9 mouse cellular contexts compared by ENCODE assay signal in the genomic region with DNA sequence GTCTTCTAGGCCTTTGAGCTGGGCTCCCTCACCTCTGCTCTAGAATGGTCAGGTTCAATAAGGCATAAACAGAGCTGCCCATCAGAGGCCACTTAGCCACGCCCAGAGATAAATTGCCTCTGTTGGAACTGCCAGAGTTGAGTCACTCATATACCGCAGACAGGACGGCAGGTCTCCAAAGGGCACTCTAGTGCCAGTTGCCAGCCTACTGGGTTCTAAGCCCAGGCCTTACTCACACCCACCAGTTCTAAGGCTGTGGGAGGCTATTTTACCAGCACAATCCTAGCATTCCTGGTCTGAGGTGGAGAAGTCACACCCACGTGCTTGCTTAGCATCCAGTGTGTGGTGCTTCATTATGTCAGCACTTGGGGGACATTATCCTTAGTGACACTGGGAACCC. TPM values are rescaled to one million over a fixed set of nuclear protein-coding genes. Genes with fewer than 3 reads are reported as not detected.
DNase-seq lines count a peak whose midpoint lies in the region; ATAC-seq and TF ChIP-seq lines count a peak whose summit lies in the region.
"Had no signal": no experiment of that assay in that cellular context is flagged by ENCODE, and none has a peak within 500 bp of the region (broad histone marks: within the 10 kb centered on the region; RNA-seq: fewer than 3 reads in every experiment).

No protein-coding gene starts in this region.

- no peak for TF ChIP-seq POLR2A in liver, adult 2 months (IDR thresholded peaks at IDR 0.05; ENCODE audit: extremely low read depth, insufficient read depth, low read length)

- no peaks in the 10 kb centered on the region for H3K9me3 ChIP-seq in heart, embryonic 11.5 days (replicated peaks; ENCODE audit: control insufficient read depth, low read length)

- no peaks in the 10 kb centered on the region for H3K79me2 ChIP-seq in liver, adult 2 months (ENCODE audit: control insufficient read depth, insufficient read depth, low read length)

- no peaks in the 10 kb centered on the region for H3K27me3 ChIP-seq in heart, embryonic 11.5 days (ENCODE audit: control insufficient read depth, insufficient read depth, low read length)
- no peaks in the 10 kb centered on the region for H3K27me3 ChIP-seq in liver, adult 2 months (ENCODE audit: control insufficient read depth, insufficient read depth, low read length)

- 43% methylated on average over 4 of the region's 4 CpGs for WGBS in heart, embryonic 11.5 days (ENCODE audit: insufficient replicate concordance)
- WGBS in liver, adult 2 months: 41% methylated on average over 4 of the region's 4 CpGs

- H3K27ac ChIP-seq in heart, embryonic 11.5 days (ENCODE audit: low read depth, low read length): peak overlapping the region; percentile 92
- no peak overlapping the region; the same call in 1 of the 2 replicates for H3K27ac ChIP-seq in liver, adult 2 months (replicated peaks; ENCODE audit: insufficient read depth, low read depth, low read length)

- no peak for TF ChIP-seq CTCF in liver, adult 2 months (IDR thresholded peaks at IDR 0.05; ENCODE audit: low read depth, low read length)

- no peaks in the 10 kb centered on the region for H3K36me3 ChIP-seq in heart, embryonic 11.5 days (ENCODE audit: control insufficient read depth, insufficient read depth, low read length)
- H3K36me3 ChIP-seq in liver, adult 2 months (ENCODE audit: control insufficient read depth, insufficient read depth, low read length): no peaks in the 10 kb centered on the region

- H3K4me2 ChIP-seq in heart, embryonic 11.5 days: no peak overlapping the region; the same call in 1 of the 2 replicates

- peak overlapping the region; percentile 52; the same call in 1 of the 2 replicates for H3K9ac ChIP-seq in heart, embryonic 11.5 days (ENCODE audit: low read depth, low read length)
- no peak overlapping the region for H3K9ac ChIP-seq in liver, adult 2 months (ENCODE audit: low read depth, low read length)

- H3K4me3 ChIP-seq in heart, embryonic 11.5 days (ENCODE audit: low read depth, low read length): no peak overlapping the region
- no peak overlapping the region for H3K4me3 ChIP-seq in liver, adult 2 months (ENCODE audit: insufficient read depth, low read depth, low read length)

- no peak for DNase-seq in heart, postnatal 14 days
- DNase-seq in 416B (ENCODE audit: low read depth): peak; percentile 73
- DNase-seq in adrenal gland, postnatal 36 days: peak; percentile 74 to 81
- DNase-seq in liver, adult 2 months (ENCODE audit: extremely low read depth, low read depth, low spot score): peak; percentile 59
- DNase-seq in cerebellum, postnatal 10 days: no peak
- DNase-seq in left cerebral cortex, adult 9 months (ENCODE audit: low spot score in 2 of 2): no peak
- no peak for DNase-seq in cerebellum, adult 9-10 months
- DNase-seq: left cerebral cortex, postnatal 4 days had no signal

- peaks cover 52% of the 10 kb centered on the region for H3K4me1 ChIP-seq in heart, embryonic 11.5 days (ENCODE audit: control insufficient read depth, insufficient read depth, low read length)
- peaks cover 22% of the 10 kb centered on the region for H3K4me1 ChIP-seq in liver, adult 2 months (ENCODE audit: control insufficient read depth, insufficient read depth, low read length)

- intact Hi-C loops in heart, postnatal 14 days (cut with DNase I): no loop called here

- peak; percentile 33; the same call in 1 of the 2 replicates for ATAC-seq in heart, embryonic 11.5 days (replicated peaks; ENCODE audit: insufficient number of reproducible peaks, low FRiP score, low TSS enrichment)

RNA-seq across cellular contexts. Expression of gene Pim1, which starts 50.6 kb away (rescaled TPM):
- polyA plus RNA-seq in heart, embryonic 11.5 days (2014; fragmentation: Nextera tagmentation; extraction: Ambion mirVana): 23.5 and 27.3 TPM in 2 replicates
- total RNA-seq in heart, postnatal 14 days (2021): 10 to 100 TPM; 30.8 to 33.7 TPM
- total RNA-seq in adrenal gland, postnatal 36 days (2021): 100 to 1,000 TPM; 162 to 206 TPM
- 8.9 and 9.5 TPM in 2 replicates for total RNA-seq in liver, adult 2 months (2014; rRNA removed)
- polyA plus RNA-seq in liver, adult 2 months (2012; rRNA removed): 16.0 and 16.4 TPM in 2 replicates

Comparison
In these comparisons a context has a peak if more than half of its experiments do, and no peak if none do; other contexts are left out.
1. DNase-seq: peak in 416B (single experiment), adrenal gland, postnatal 36 days (2 of 2) and liver, adult 2 months (single experiment); none in heart, postnatal 14 days (0 of 2), cerebellum, postnatal 10 days (0 of 2), left cerebral cortex, adult 9 months (0 of 2) and cerebellum, adult 9-10 months (single experiment).
2. RNA of gene Pim1, which starts 50.6 kb away (total RNA-seq): 162 to 206 TPM in adrenal gland, postnatal 36 days; 30.8 to 33.7 TPM in heart, postnatal 14 days and 8.9 to 9.5 TPM in liver, adult 2 months; every median in the first group is over 4 times any median in the second.